7 mouse cellular contexts compared by ENCODE assay signal in genomic region chr17:35021163-35021808, GRCm38 (mm10). TPM values are rescaled to one million over a fixed set of nuclear protein-coding genes. Genes with fewer than 3 reads are reported as not detected.
DNase-seq lines count a peak whose midpoint lies in the region; ATAC-seq and TF ChIP-seq lines count a peak whose summit lies in the region.

No protein-coding gene starts in this region.

- peak overlapping the region; percentile 13 for H3K4me2 ChIP-seq in midbrain, embryonic 14.5 days (ENCODE audit: low read length)

- WGBS in limb, embryonic 10.5 days: 19% methylated on average over 17 of the region's 17 CpGs
- 3% methylated on average over 17 of the region's 17 CpGs for WGBS in midbrain, embryonic 14.5 days
- 30% methylated on average over 17 of the region's 17 CpGs for WGBS in spleen, adult 2 months

- no peak overlapping the region for H3K9ac ChIP-seq in midbrain, embryonic 14.5 days (replicated peaks; ENCODE audit: low read length)

- peak overlapping the region; percentile 71 for H3K27ac ChIP-seq in limb, embryonic 10.5 days
- H3K27ac ChIP-seq in midbrain, embryonic 14.5 days (replicated peaks; ENCODE audit: low read depth, low read length): 0 out of 2 replicates have a peak overlapping the region, but pooled peaks have one; percentile 1
- peak overlapping the region; percentile 22; the same call in 1 of the 2 replicates for H3K27ac ChIP-seq in spleen, adult 2 months (ENCODE audit: insufficient read depth, low read length)

- DNase-seq in adrenal gland, postnatal 10 days: peak; percentile 95
- peak; percentile 92 for DNase-seq in embryo, embryonic 9.5 days (ENCODE audit: extremely low spot score)
- peak; percentile 74 for DNase-seq in kidney, adult 11 months
- peak; percentile 95 for DNase-seq in limb, embryonic 10.5 days (ENCODE audit: low spot score)
- peak; percentile 85 for DNase-seq in midbrain, embryonic 14.5 days
- peak; percentile 48 to 81 for DNase-seq in spleen, adult 2 months (ENCODE audit: low read depth in 1 of 2, low spot score in 2 of 2)

- peak; percentile 98 for TF ChIP-seq CTCF in spleen, adult 2 months (IDR thresholded peaks at IDR 0.05; ENCODE audit: extremely low read depth, insufficient read depth, insufficient read length, insufficient replicate concordance)

- H3K36me3 ChIP-seq in limb, embryonic 10.5 days: peaks cover 21% of the 10 kb centered on the region
- peaks cover 7% of the 10 kb centered on the region; the same call in 1 of the 2 replicates for H3K36me3 ChIP-seq in midbrain, embryonic 14.5 days (ENCODE audit: control insufficient read depth, insufficient read depth, low read length)
- peaks cover 1% of the 10 kb centered on the region for H3K36me3 ChIP-seq in spleen, adult 2 months (ENCODE audit: control insufficient read depth, insufficient read depth, low read length)

- no peak for TF ChIP-seq POLR2A in spleen, adult 2 months (IDR thresholded peaks at IDR 0.05; ENCODE audit: low read depth, low read length)

- peaks cover 35% of the 10 kb centered on the region for H3K4me1 ChIP-seq in limb, embryonic 10.5 days
- peaks cover 3% of the 10 kb centered on the region; the same call in 1 of the 2 replicates for H3K4me1 ChIP-seq in midbrain, embryonic 14.5 days (ENCODE audit: control insufficient read depth, insufficient read depth, low read length)
- H3K4me1 ChIP-seq in spleen, adult 2 months (ENCODE audit: control insufficient read depth, insufficient read depth, insufficient read length): peaks cover 20% of the 10 kb centered on the region

- no peaks in the 10 kb centered on the region for H3K9me3 ChIP-seq in limb, embryonic 10.5 days (replicated peaks)
- H3K9me3 ChIP-seq in midbrain, embryonic 14.5 days (ENCODE audit: control insufficient read depth, low read length): no peaks in the 10 kb centered on the region

- H3K4me3 ChIP-seq in limb, embryonic 10.5 days: peak overlapping the region; percentile 30
- H3K4me3 ChIP-seq in midbrain, embryonic 14.5 days (replicated peaks; ENCODE audit: low read depth, low read length): no peak overlapping the region
- H3K4me3 ChIP-seq in spleen, adult 2 months (ENCODE audit: extremely low read depth, insufficient read depth, insufficient read length): no peak overlapping the region

- peak; percentile 64 for ATAC-seq in granulocyte monocyte progenitor cell, adult 5-6 weeks (replicated peaks; ENCODE audit: poor library complexity, severe bottlenecking)
- ATAC-seq in midbrain, embryonic 14.5 days (ENCODE audit: low FRiP score, low TSS enrichment): peak; percentile 44; the same call in 1 of the 2 replicates

- no peaks in the 10 kb centered on the region for H3K27me3 ChIP-seq in limb, embryonic 10.5 days (ENCODE audit: low read depth, poor library complexity, severe bottlenecking)
- no peaks in the 10 kb centered on the region for H3K27me3 ChIP-seq in midbrain, embryonic 14.5 days (ENCODE audit: control insufficient read depth, insufficient read depth, low read length)
- no peaks in the 10 kb centered on the region for H3K27me3 ChIP-seq in spleen, adult 2 months (ENCODE audit: control insufficient read depth, insufficient read depth, low read length)

RNA-seq across cellular contexts. Expression of gene Vwa7, which starts 4.9 kb away (rescaled TPM):
- total RNA-seq in adrenal gland, postnatal 10 days (2021): 1 to 10 TPM in 1 of 2 experiments, under 1 TPM in 1; 0.72 to 1.5 TPM
- total RNA-seq in granulocyte monocyte progenitor cell, adult 5-6 weeks (2014; fragmentation: Nextera tagmentation): 0.11 and 0.19 TPM in 2 replicates
- not detected in 2 replicates for total RNA-seq in granulocyte monocyte progenitor cell, adult 5-6 weeks (2017)
- polyA plus RNA-seq in limb, embryonic 10.5 days (2016; fragmentation: Nextera tagmentation; extraction: Ambion mirVana): 0.15 and 0.23 TPM in 2 replicates
- polyA plus RNA-seq in midbrain, embryonic 14.5 days (2014; fragmentation: Nextera tagmentation; extraction: Ambion mirVana): 0.12 and 0.16 TPM in 2 replicates
- polyA plus RNA-seq in spleen, adult 2 months (2012; rRNA removed): 0.72 and 0.90 TPM in 2 replicates

RNA-seq across cellular contexts. Expression of gene Sapcd1, which starts 6.5 kb away (rescaled TPM):
- 1 to 10 TPM; 1.1 to 1.6 TPM for total RNA-seq in adrenal gland, postnatal 10 days (2021)
- total RNA-seq in granulocyte monocyte progenitor cell, adult 5-6 weeks (2014; fragmentation: Nextera tagmentation): 2.5 TPM in 1 of 2 replicates, not detected in the other
- 0.90 TPM in 1 of 2 replicates, not detected in the other for total RNA-seq in granulocyte monocyte progenitor cell, adult 5-6 weeks (2017)
- polyA plus RNA-seq in limb, embryonic 10.5 days (2016; fragmentation: Nextera tagmentation; extraction: Ambion mirVana): 1.2 and 1.4 TPM in 2 replicates
- polyA plus RNA-seq in midbrain, embryonic 14.5 days (2014; fragmentation: Nextera tagmentation; extraction: Ambion mirVana): 2.0 and 2.2 TPM in 2 replicates
- 7.3 and 14.7 TPM in 2 replicates for polyA plus RNA-seq in spleen, adult 2 months (2012; rRNA removed)

RNA-seq across cellular contexts. Expression of gene Vars, which starts 20.5 kb away (rescaled TPM):
- total RNA-seq in adrenal gland, postnatal 10 days (2021): 10 to 100 TPM; 56.5 to 63.0 TPM
- 75.6 and 150 TPM in 2 replicates for total RNA-seq in granulocyte monocyte progenitor cell, adult 5-6 weeks (2014; fragmentation: Nextera tagmentation)
- 174 and 181 TPM in 2 replicates for total RNA-seq in granulocyte monocyte progenitor cell, adult 5-6 weeks (2017)
- 222 and 267 TPM in 2 replicates for polyA plus RNA-seq in limb, embryonic 10.5 days (2016; fragmentation: Nextera tagmentation; extraction: Ambion mirVana)
- 43.4 and 51.1 TPM in 2 replicates for polyA plus RNA-seq in midbrain, embryonic 14.5 days (2014; fragmentation: Nextera tagmentation; extraction: Ambion mirVana)
- polyA plus RNA-seq in spleen, adult 2 months (2012; rRNA removed): 489 and 697 TPM in 2 replicates

RNA-seq across cellular contexts. Expression of gene Msh5, which starts 25.3 kb away (rescaled TPM):
- 1 to 10 TPM; 2.3 to 5.0 TPM for total RNA-seq in adrenal gland, postnatal 10 days (2021)
- 0.19 and 6.8 TPM in 2 replicates for total RNA-seq in granulocyte monocyte progenitor cell, adult 5-6 weeks (2014; fragmentation: Nextera tagmentation)
- 0.62 and 3.6 TPM in 2 replicates for total RNA-seq in granulocyte monocyte progenitor cell, adult 5-6 weeks (2017)
- 5.2 and 5.4 TPM in 2 replicates for polyA plus RNA-seq in limb, embryonic 10.5 days (2016; fragmentation: Nextera tagmentation; extraction: Ambion mirVana)
- 2.1 and 2.8 TPM in 2 replicates for polyA plus RNA-seq in midbrain, embryonic 14.5 days (2014; fragmentation: Nextera tagmentation; extraction: Ambion mirVana)
- 8.6 and 9.5 TPM in 2 replicates for polyA plus RNA-seq in spleen, adult 2 months (2012; rRNA removed)

RNA-seq across cellular contexts. Expression of gene Clic1, which starts 28.5 kb away (rescaled TPM):
- 100 to 1,000 TPM in 1 of 2 experiments, 10 to 100 TPM in 1; 95.6 to 105 TPM for total RNA-seq in adrenal gland, postnatal 10 days (2021)
- total RNA-seq in granulocyte monocyte progenitor cell, adult 5-6 weeks (2014; fragmentation: Nextera tagmentation): 231 and 245 TPM in 2 replicates
- 268 and 347 TPM in 2 replicates for total RNA-seq in granulocyte monocyte progenitor cell, adult 5-6 weeks (2017)
- polyA plus RNA-seq in limb, embryonic 10.5 days (2016; fragmentation: Nextera tagmentation; extraction: Ambion mirVana): 174 and 186 TPM in 2 replicates
- 17.7 and 22.8 TPM in 2 replicates for polyA plus RNA-seq in midbrain, embryonic 14.5 days (2014; fragmentation: Nextera tagmentation; extraction: Ambion mirVana)
- 123 and 134 TPM in 2 replicates for polyA plus RNA-seq in spleen, adult 2 months (2012; rRNA removed)

Comparison
In these comparisons a context has a peak if more than half of its experiments do, and no peak if none do; other contexts are left out.
1. H3K27ac ChIP-seq: peak in every context shown above with its lines; median percentile 71 in limb, embryonic 10.5 days; 22 in spleen, adult 2 months; 1 in midbrain, embryonic 14.5 days.